Mouse (Mus musculus): ENCODE results near the gene Samd4b. TPM values are rescaled to one million over a fixed set of nuclear protein-coding genes. Genes with fewer than 3 reads are reported as not detected.
"Not testable (repeated sequence)": the region's sequence is repeated elsewhere in the genome, so short reads cannot be mapped to it uniquely, and the experiment has no call there.

Samd4b gene
- polyA plus RNA-seq, 1 experiment from 2014 or later: 37.6 TPM

DNA sequence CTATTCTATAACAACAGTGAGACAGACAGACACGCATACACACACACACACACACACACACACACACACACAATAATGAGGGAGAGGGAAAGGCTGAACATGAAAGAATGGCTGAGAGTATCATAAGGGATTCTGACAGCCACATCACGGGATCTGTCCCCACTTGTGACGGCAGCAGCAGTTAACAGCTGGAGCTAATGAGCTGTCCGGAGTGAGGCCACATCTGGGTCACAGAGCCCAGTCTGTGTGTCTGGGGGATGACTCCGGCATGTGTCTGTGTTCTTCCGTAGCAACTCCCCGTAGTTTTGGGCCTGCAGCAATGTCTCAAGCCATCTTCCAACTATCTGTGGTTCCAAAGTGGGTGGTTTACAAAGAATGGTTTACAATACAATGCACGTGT, 65.9 kb downstream of the Samd4b start:
- 0 out of 2 replicates have a peak, but pooled peaks cover 3% of the 10 kb centered on the region for H3K4me1 ChIP-seq (ENCODE audit: control insufficient read depth, insufficient read depth, low read length)
- H3K36me3 ChIP-seq (ENCODE audit: control insufficient read depth, insufficient read depth, low read length): no peaks in the 10 kb centered on the region
- WGBS: 45% methylated on average over 8 of the region's 8 CpGs
- no peaks in the 10 kb centered on the region for H3K27me3 ChIP-seq (ENCODE audit: control insufficient read depth, insufficient read depth, low read length)
- no peak overlapping the region for H3K4me3 ChIP-seq (ENCODE audit: low read depth, low read length)
- no peak overlapping the region for H3K4me2 ChIP-seq (ENCODE audit: low read depth, severe bottlenecking)
- H3K9me3 ChIP-seq (ENCODE audit: control insufficient read depth, low read length): no peaks in the 10 kb centered on the region
- no peak overlapping the region for H3K27ac ChIP-seq (replicated peaks; ENCODE audit: low read depth, low read length)
- DNase-seq (ENCODE audit: low spot score) (no peak), ATAC-seq (ENCODE audit: insufficient number of reproducible peaks, low FRiP score, low TSS enrichment, low read depth) (no peak)
- no peak overlapping the region for H3K9ac ChIP-seq (ENCODE audit: low read length)

DNA sequence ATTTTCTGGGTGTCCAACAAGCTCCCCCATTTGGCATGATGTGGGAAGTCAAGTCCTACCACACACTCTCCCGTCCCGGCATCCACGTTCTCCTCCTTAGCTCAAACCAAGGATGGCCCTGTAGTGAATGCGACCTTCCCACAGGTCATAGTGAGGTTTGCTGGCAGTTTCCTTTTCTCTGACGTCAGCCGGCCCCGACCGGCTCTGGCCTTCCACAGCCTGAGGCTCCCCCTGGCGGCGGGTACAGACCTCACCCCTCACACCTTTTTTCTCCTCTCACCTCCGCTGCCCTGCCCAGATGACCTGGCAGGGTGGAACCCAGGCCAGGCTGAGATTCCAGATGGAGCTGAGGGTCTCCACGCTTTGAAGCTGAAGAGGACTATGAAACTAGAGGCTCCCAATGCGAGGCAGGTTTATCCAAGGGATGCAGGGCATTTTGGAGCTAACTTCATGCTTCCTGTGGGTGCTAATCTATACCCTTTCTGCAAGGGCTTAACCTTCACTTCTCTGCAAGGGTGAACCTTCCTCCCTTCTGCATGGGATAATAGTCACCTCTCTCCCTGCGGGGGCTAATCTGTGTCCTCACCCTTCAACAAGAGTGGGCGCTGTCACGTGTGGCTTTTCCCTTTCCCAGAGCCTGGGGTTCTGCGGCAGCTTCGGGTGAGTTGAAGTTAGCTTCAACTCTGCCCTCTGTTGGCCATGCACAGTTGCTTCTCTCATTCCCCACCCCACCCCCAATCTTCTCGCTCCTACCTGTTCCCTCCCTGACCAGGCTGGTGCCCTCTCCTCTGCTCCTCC, 69.8 kb downstream of the Samd4b start:
- H3K4me3 ChIP-seq (ENCODE audit: low read depth, low read length): no peak overlapping the region
- H3K9ac ChIP-seq (ENCODE audit: low read length): no peak overlapping the region
- no peaks in the 10 kb centered on the region for H3K36me3 ChIP-seq (ENCODE audit: control insufficient read depth, insufficient read depth, low read length)
- no peaks in the 10 kb centered on the region for H3K27me3 ChIP-seq (ENCODE audit: control insufficient read depth, insufficient read depth, low read length)
- no peaks in the 10 kb centered on the region for H3K9me3 ChIP-seq (ENCODE audit: control insufficient read depth, low read length)
- DNase-seq (ENCODE audit: low spot score) (peak; percentile 86), ATAC-seq (ENCODE audit: insufficient number of reproducible peaks, low FRiP score, low TSS enrichment, low read depth) (no peak)
- no peak overlapping the region for H3K27ac ChIP-seq (replicated peaks; ENCODE audit: low read depth, low read length)
- 0 out of 2 replicates have a peak, but pooled peaks cover 3% of the 10 kb centered on the region for H3K4me1 ChIP-seq (ENCODE audit: control insufficient read depth, insufficient read depth, low read length)
- WGBS: 7% methylated on average over 19 of the region's 19 CpGs
- H3K4me2 ChIP-seq (ENCODE audit: low read depth, severe bottlenecking): no peak overlapping the region

DNA sequence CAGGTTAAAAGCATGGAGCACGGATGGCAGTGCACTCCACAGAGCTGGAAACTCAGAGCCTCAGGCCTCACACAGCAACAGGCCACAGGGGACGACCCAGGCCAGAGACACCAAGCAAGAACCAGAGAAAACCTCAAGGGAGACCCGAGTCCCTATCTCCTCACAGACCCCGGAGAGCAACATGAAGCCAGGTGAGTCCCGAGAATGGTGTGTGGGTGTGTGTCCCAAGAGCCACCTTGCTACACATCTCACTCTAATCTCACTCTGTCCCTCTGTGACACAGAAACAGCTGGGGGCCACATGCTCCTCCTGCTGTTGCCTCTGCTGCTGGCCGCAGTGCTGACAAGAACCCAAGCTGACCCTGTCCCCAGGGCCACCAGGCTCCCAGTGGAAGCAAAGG, 75.4 kb downstream of the Samd4b start, which contains the start of gene Ifnl3:
Gene Ifnl3 (plus strand): TSS at position 301 of the 400 bp plus-strand sequence.
- not testable (repeated sequence) for H3K9me3 ChIP-seq (ENCODE audit: control insufficient read depth, low read length); H3K27ac ChIP-seq (replicated peaks; ENCODE audit: low read depth, low read length); H3K27me3 ChIP-seq (ENCODE audit: control insufficient read depth, insufficient read depth, low read length); H3K4me2 ChIP-seq (ENCODE audit: low read depth, severe bottlenecking); H3K36me3 ChIP-seq (ENCODE audit: control insufficient read depth, insufficient read depth, low read length); H3K9ac ChIP-seq (ENCODE audit: low read length); DNase-seq (ENCODE audit: low spot score); ATAC-seq (ENCODE audit: insufficient number of reproducible peaks, low FRiP score, low TSS enrichment, low read depth); H3K4me3 ChIP-seq (ENCODE audit: low read depth, low read length); H3K4me1 ChIP-seq (ENCODE audit: control insufficient read depth, insufficient read depth, low read length)
- WGBS: 64% methylated on average over 5 of the region's 6 CpGs

DNA sequence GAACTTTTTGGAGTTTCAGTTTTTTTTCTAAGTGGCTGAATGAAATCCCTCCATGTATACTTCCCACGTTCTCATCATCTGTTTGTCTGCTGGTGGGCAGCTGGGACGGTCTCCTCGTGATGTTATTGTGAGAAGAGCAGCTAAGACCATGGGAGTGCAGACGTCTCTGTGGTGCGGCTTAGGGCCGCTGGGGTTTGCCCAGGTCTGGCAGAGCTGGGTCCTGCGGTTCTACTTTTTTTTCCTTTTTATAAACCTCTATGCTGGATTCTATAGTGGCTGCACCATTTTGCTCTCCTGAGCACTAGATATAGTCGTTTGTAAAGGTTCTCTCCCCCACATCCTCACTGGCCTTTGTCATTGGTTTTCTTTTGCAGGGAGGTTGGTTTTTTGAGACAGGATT, 86.5 kb downstream of the Samd4b start:
- no peak for ATAC-seq (ENCODE audit: insufficient number of reproducible peaks, low FRiP score, low TSS enrichment, low read depth)
- Histone ChIP-seq H3K36me3 (ENCODE audit: control insufficient read depth, insufficient read depth, low read length) (no peaks in the 10 kb centered on the region), H3K27ac (replicated peaks; ENCODE audit: low read depth, low read length) (no peak overlapping the region), H3K4me3 (ENCODE audit: low read depth, low read length) (no peak overlapping the region), H3K9me3 (ENCODE audit: control insufficient read depth, low read length) (no peaks in the 10 kb centered on the region), H3K4me1 (ENCODE audit: control insufficient read depth, insufficient read depth, low read length) (no peaks in the 10 kb centered on the region), H3K27me3 (ENCODE audit: control insufficient read depth, insufficient read depth, low read length) (no peaks in the 10 kb centered on the region), H3K4me2 (ENCODE audit: low read depth, severe bottlenecking) (no peak overlapping the region), H3K9ac (ENCODE audit: low read length) (no peak overlapping the region)
- no peak for DNase-seq (ENCODE audit: low spot score)
- WGBS: 78% methylated on average over 8 of the region's 8 CpGs

DNA sequence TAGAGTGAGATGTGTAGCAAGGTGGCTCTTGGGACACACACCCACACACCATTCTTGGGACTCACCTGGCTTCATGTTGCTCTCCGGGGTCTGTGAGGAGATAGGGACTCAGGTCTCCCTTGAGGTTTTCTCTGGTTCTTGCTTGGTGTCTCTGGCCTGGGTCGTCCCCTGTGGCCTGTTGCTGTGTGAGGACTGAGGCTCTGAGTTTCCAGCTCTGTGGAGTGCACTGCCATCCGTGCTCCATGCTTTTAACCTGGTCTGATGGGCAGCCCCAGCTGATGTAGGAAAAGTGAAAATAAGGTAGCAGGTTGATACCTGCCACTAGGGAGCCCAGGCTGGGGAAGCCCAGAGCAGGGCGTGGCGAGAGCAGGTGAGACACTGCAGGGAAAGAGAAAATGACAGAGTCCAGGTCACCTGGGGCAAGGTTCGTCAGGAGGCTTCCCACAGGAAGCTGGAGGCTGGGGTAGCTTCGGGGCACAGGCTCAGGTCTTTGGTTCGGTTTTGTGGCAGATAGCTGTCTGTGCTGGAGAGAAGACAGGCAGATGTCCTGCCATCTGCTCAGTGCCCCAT, 87.5 kb downstream of the Samd4b start, which contains the start of gene Ifnl2:
Gene Ifnl2 (minus strand): TSS at position 51 of the 570 bp plus-strand sequence.
- WGBS: 59% methylated on average over 8 of the region's 8 CpGs
- H3K4me3 ChIP-seq (ENCODE audit: low read depth, low read length); ATAC-seq (ENCODE audit: insufficient number of reproducible peaks, low FRiP score, low TSS enrichment, low read depth); DNase-seq (ENCODE audit: low spot score); H3K4me1 ChIP-seq (ENCODE audit: control insufficient read depth, insufficient read depth, low read length); H3K4me2 ChIP-seq (ENCODE audit: low read depth, severe bottlenecking); H3K9me3 ChIP-seq (ENCODE audit: control insufficient read depth, low read length); H3K27me3 ChIP-seq (ENCODE audit: control insufficient read depth, insufficient read depth, low read length); H3K9ac ChIP-seq (ENCODE audit: low read length); H3K27ac ChIP-seq (replicated peaks; ENCODE audit: low read depth, low read length); H3K36me3 ChIP-seq (ENCODE audit: control insufficient read depth, insufficient read depth, low read length): not testable (repeated sequence)

DNA sequence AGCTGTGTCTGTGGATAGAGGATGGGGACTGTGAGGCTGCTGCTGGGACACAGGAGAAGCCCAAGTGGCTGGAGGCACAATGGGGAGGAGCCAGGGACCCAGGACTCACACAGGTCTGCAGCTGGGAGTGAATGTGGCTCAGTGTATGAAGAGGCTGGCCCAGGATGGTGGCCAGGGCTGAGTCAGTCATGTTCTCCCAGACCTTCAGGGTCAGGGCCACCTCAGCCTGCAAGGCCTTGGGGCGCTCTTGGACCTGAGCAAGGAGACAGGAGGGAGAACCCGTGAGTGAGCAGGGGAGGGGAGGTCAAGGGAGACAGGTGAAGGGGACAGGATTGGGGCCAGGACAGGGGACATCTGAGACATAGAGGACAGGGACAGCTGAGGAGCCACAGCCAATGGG, 88.8 kb downstream of the Samd4b start:
- 73% methylated on average over 2 of the region's 2 CpGs for WGBS
- H3K4me3 ChIP-seq (ENCODE audit: low read depth, low read length); H3K4me2 ChIP-seq (ENCODE audit: low read depth, severe bottlenecking); ATAC-seq (ENCODE audit: insufficient number of reproducible peaks, low FRiP score, low TSS enrichment, low read depth); H3K9me3 ChIP-seq (ENCODE audit: control insufficient read depth, low read length); H3K4me1 ChIP-seq (ENCODE audit: control insufficient read depth, insufficient read depth, low read length); H3K9ac ChIP-seq (ENCODE audit: low read length); H3K27me3 ChIP-seq (ENCODE audit: control insufficient read depth, insufficient read depth, low read length); H3K27ac ChIP-seq (replicated peaks; ENCODE audit: low read depth, low read length); DNase-seq (ENCODE audit: low spot score); H3K36me3 ChIP-seq (ENCODE audit: control insufficient read depth, insufficient read depth, low read length): not testable (repeated sequence)

DNA sequence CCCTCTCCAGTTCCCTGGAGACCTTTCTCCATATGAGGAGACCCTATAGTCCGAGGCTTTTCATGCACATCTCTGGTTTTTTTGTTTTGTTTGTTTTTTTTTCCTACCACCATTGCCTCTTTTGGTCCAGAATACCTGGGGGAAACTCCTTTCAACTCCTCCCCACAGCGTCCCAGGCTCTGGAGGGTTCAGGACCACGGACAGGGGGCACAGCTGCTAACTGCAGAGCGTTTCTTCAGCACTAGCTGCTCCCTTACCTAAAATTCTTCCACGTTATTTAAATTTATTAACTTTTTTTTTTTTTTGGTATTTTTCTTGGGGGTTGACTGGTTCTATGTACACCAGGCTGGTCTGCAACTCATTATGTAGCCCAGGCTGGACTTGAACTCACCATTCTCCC, 92.4 kb downstream of the Samd4b start:
- H3K4me1 ChIP-seq (ENCODE audit: control insufficient read depth, insufficient read depth, low read length): no peaks in the 10 kb centered on the region
- DNase-seq (ENCODE audit: low spot score): peak; percentile 73
- no peak overlapping the region for H3K27ac ChIP-seq (replicated peaks; ENCODE audit: low read depth, low read length)
- ATAC-seq (ENCODE audit: insufficient number of reproducible peaks, low FRiP score, low TSS enrichment, low read depth): no peak
- WGBS: 9% methylated on average over 5 of the region's 5 CpGs
- no peak overlapping the region for H3K4me3 ChIP-seq (ENCODE audit: low read depth, low read length)
- H3K36me3 ChIP-seq (ENCODE audit: control insufficient read depth, insufficient read depth, low read length): no peaks in the 10 kb centered on the region
- no peak overlapping the region for H3K9ac ChIP-seq (ENCODE audit: low read length)
- no peaks in the 10 kb centered on the region for H3K9me3 ChIP-seq (ENCODE audit: control insufficient read depth, low read length)
- H3K27me3 ChIP-seq (ENCODE audit: control insufficient read depth, insufficient read depth, low read length): no peaks in the 10 kb centered on the region
- no peak overlapping the region for H3K4me2 ChIP-seq (ENCODE audit: low read depth, severe bottlenecking)

DNA sequence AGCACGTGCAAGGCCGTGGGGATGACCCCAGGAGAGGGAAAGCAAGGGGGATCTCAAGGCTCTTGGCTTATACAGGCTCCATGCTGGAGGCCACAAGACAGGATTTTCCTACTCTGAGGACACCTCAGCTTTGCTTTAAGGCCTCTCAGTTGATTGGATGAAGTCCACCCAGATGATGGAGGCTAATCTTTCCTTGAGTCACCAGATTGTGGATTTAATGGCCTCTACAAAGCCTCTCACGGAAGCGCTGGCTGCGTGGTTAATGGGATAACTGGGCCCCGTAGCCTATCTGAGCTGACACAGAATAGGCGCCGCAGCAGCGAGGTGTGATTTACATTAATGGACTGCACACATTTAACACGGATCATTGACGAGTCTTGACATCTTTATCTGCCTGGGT, 102.5 kb downstream of the Samd4b start:
- no peaks in the 10 kb centered on the region for H3K9me3 ChIP-seq (ENCODE audit: control insufficient read depth, low read length)
- DNase-seq (ENCODE audit: low spot score) (no peak), ATAC-seq (ENCODE audit: insufficient number of reproducible peaks, low FRiP score, low TSS enrichment, low read depth) (no peak)
- WGBS: 76% methylated on average over 11 of the region's 11 CpGs
- no peaks in the 10 kb centered on the region for H3K36me3 ChIP-seq (ENCODE audit: control insufficient read depth, insufficient read depth, low read length)
- H3K9ac ChIP-seq (ENCODE audit: low read length): no peak overlapping the region
- no peaks in the 10 kb centered on the region for H3K27me3 ChIP-seq (ENCODE audit: control insufficient read depth, insufficient read depth, low read length)
- no peak overlapping the region for H3K27ac ChIP-seq (replicated peaks; ENCODE audit: low read depth, low read length)
- no peak overlapping the region for H3K4me2 ChIP-seq (ENCODE audit: low read depth, severe bottlenecking)
- no peak overlapping the region for H3K4me3 ChIP-seq (ENCODE audit: low read depth, low read length)
- no peaks in the 10 kb centered on the region for H3K4me1 ChIP-seq (ENCODE audit: control insufficient read depth, insufficient read depth, low read length)

Measured in limb, embryonic 11.5 days (tissue).